Mouse (Mus musculus): Measurements from ENCODE around the gene Mycbpap. TPM values are rescaled to one million over a fixed set of nuclear protein-coding genes. Genes with fewer than 3 reads are reported as not detected.
A peak's percentile ranks its signal among the peaks of the same experiment; 100 is the strongest.

Gene Mycbpap
- polyA plus RNA-seq, 1 experiment from 2014 or later, result 0.94 TPM

- H3K27ac ChIP-seq (ENCODE audit: low read depth, low read length), result no peak within 1 kb of the TSS
- H3K36me3 ChIP-seq (ENCODE audit: control insufficient read depth, insufficient read depth), result no peaks in the 10 kb centered on the region
- H3K9ac ChIP-seq (ENCODE audit: low read depth, low read length), result peak within 1 kb of the TSS; percentile 43
- no peak for TF ChIP-seq CTCF (IDR thresholded peaks at IDR 0.05; ENCODE audit: low read depth)
- H3K4me1 ChIP-seq (replicated peaks; ENCODE audit: control insufficient read depth, insufficient read depth, low read length), result peaks cover 3% of the 10 kb centered on the region; the same call in 1 of the 2 replicates
- H3K4me3 ChIP-seq (ENCODE audit: low read depth, low read length), result peak within 1 kb of the TSS; percentile 54
- under 1% methylated on average over 37 of the region's 71 CpGs for WGBS
- peak within 1 kb of the TSS; percentile 88 for H3K4me2 ChIP-seq (replicated peaks; ENCODE audit: low read depth)
- no peaks in the 10 kb centered on the region for H3K9me3 ChIP-seq (ENCODE audit: control insufficient read depth)
- peaks cover 59% of the 10 kb centered on the region for H3K27me3 ChIP-seq (replicated peaks; ENCODE audit: control insufficient read depth, insufficient read depth, low read length)
- peak; percentile 78 for ATAC-seq
Measured at GRCm38 (mm10) chr11:94473707-94474543, 47.6 kb downstream of the Mycbpap start, which contains the start of gene Cacna1g. Gene Cacna1g (minus strand): TSS chr11:94474198.

- Histone ChIP-seq H3K9ac (ENCODE audit: low read depth, low read length) (peak overlapping the region; percentile 43), H3K4me1 (replicated peaks; ENCODE audit: control insufficient read depth, insufficient read depth, low read length) (peaks cover 3% of the 10 kb centered on the region; the same call in 1 of the 2 replicates), H3K4me2 (replicated peaks; ENCODE audit: low read depth) (peak overlapping the region; percentile 88), H3K27ac (ENCODE audit: low read depth, low read length) (no peak overlapping the region), H3K4me3 (ENCODE audit: low read depth, low read length) (peak overlapping the region; percentile 54), H3K9me3 (ENCODE audit: control insufficient read depth) (no peaks in the 10 kb centered on the region), H3K36me3 (ENCODE audit: control insufficient read depth, insufficient read depth) (no peaks in the 10 kb centered on the region), H3K27me3 (replicated peaks; ENCODE audit: control insufficient read depth, insufficient read depth, low read length) (peaks cover 57% of the 10 kb centered on the region)
- no peak for TF ChIP-seq CTCF (IDR thresholded peaks at IDR 0.05; ENCODE audit: low read depth)
- 2% methylated on average over 52 of the region's 52 CpGs for WGBS
- ATAC-seq, result no peak
Measured at GRCm38 (mm10) chr11:94472916-94473706, 48.4 kb downstream of the Mycbpap start.

- H3K27ac ChIP-seq (ENCODE audit: low read depth, low read length), result no peak overlapping the region
- no peaks in the 10 kb centered on the region for H3K36me3 ChIP-seq (ENCODE audit: control insufficient read depth, insufficient read depth)
- 2% methylated on average over 15 of the region's 15 CpGs for WGBS
- H3K4me3 ChIP-seq (ENCODE audit: low read depth, low read length), result peak overlapping the region; percentile 54
- no peak for TF ChIP-seq CTCF (IDR thresholded peaks at IDR 0.05; ENCODE audit: low read depth)
- peaks cover 52% of the 10 kb centered on the region for H3K27me3 ChIP-seq (replicated peaks; ENCODE audit: control insufficient read depth, insufficient read depth, low read length)
- H3K9me3 ChIP-seq (ENCODE audit: control insufficient read depth), result no peaks in the 10 kb centered on the region
- H3K4me1 ChIP-seq (replicated peaks; ENCODE audit: control insufficient read depth, insufficient read depth, low read length), result peaks cover 3% of the 10 kb centered on the region; the same call in 1 of the 2 replicates
- H3K4me2 ChIP-seq (replicated peaks; ENCODE audit: low read depth), result peak overlapping the region; percentile 88
- ATAC-seq, result no peak
- 0 out of 2 replicates have a peak overlapping the region, but pooled peaks have one; percentile 43 for H3K9ac ChIP-seq (ENCODE audit: low read depth, low read length)
Measured at GRCm38 (mm10) chr11:94472585-94472915, 49.0 kb downstream of the Mycbpap start.

- Histone ChIP-seq H3K27ac (ENCODE audit: low read depth, low read length) (no peak overlapping the region), H3K4me2 (replicated peaks; ENCODE audit: low read depth) (peak overlapping the region; percentile 88), H3K27me3 (replicated peaks; ENCODE audit: control insufficient read depth, insufficient read depth, low read length) (peaks cover 50% of the 10 kb centered on the region), H3K4me1 (replicated peaks; ENCODE audit: control insufficient read depth, insufficient read depth, low read length) (peaks cover 3% of the 10 kb centered on the region; the same call in 1 of the 2 replicates), H3K9ac (ENCODE audit: low read depth, low read length) (0 out of 2 replicates have a peak overlapping the region, but pooled peaks have one; percentile 43), H3K36me3 (ENCODE audit: control insufficient read depth, insufficient read depth) (no peaks in the 10 kb centered on the region), H3K9me3 (ENCODE audit: control insufficient read depth) (no peaks in the 10 kb centered on the region), H3K4me3 (ENCODE audit: low read depth, low read length) (peak overlapping the region; percentile 54)
- TF ChIP-seq CTCF (IDR thresholded peaks at IDR 0.05; ENCODE audit: low read depth), result peak; percentile 33
- 17% methylated on average over 16 of the region's 17 CpGs for WGBS
- no peak for ATAC-seq
Measured at GRCm38 (mm10) chr11:94471740-94472584, 49.6 kb downstream of the Mycbpap start.

- H3K9me3 ChIP-seq (ENCODE audit: control insufficient read depth), result no peaks in the 10 kb centered on the region
- WGBS, result 46% methylated on average over 7 of the region's 7 CpGs
- H3K4me3 ChIP-seq (ENCODE audit: low read depth, low read length), result no peak overlapping the region
- no peak for ATAC-seq
- H3K4me1 ChIP-seq (replicated peaks; ENCODE audit: control insufficient read depth, insufficient read depth, low read length), result peaks cover 3% of the 10 kb centered on the region; the same call in 1 of the 2 replicates
- no peak overlapping the region for H3K27ac ChIP-seq (ENCODE audit: low read depth, low read length)
- H3K27me3 ChIP-seq (replicated peaks; ENCODE audit: control insufficient read depth, insufficient read depth, low read length), result peaks cover 38% of the 10 kb centered on the region
- no peak for TF ChIP-seq CTCF (IDR thresholded peaks at IDR 0.05; ENCODE audit: low read depth)
- H3K9ac ChIP-seq (ENCODE audit: low read depth, low read length), result no peak overlapping the region
- H3K36me3 ChIP-seq (ENCODE audit: control insufficient read depth, insufficient read depth), result no peaks in the 10 kb centered on the region
- H3K4me2 ChIP-seq (replicated peaks; ENCODE audit: low read depth), result no peak overlapping the region
Measured at GRCm38 (mm10) chr11:94470391-94470790, 51.2 kb downstream of the Mycbpap start.

All from intestine, postnatal 0 days (tissue).